Mouse (Mus musculus) urinary bladder, adult 2 months (tissue): ENCODE data around the gene Msantd3. TPM values are rescaled to one million over a fixed set of nuclear protein-coding genes. Genes with fewer than 3 reads are reported as not detected.

Source experiments
- DNase-seq: peaks from one replicate; pipeline ENCODE4 v3.0.0; 2022; ENCODE audit warnings: low spot score
- polyA plus RNA-seq: library from polyadenylated mRNA; depleted of rRNA; stranded (reverse); fragments of >200 nt; gene quantifications from 2 replicates; pipeline ENCODE4 v1.2.3, GENCODE M21; 2012; rRNA removed

Gene Msantd3
- polyA plus RNA-seq = 22.6 and 25.4 TPM in 2 replicates

DNA sequence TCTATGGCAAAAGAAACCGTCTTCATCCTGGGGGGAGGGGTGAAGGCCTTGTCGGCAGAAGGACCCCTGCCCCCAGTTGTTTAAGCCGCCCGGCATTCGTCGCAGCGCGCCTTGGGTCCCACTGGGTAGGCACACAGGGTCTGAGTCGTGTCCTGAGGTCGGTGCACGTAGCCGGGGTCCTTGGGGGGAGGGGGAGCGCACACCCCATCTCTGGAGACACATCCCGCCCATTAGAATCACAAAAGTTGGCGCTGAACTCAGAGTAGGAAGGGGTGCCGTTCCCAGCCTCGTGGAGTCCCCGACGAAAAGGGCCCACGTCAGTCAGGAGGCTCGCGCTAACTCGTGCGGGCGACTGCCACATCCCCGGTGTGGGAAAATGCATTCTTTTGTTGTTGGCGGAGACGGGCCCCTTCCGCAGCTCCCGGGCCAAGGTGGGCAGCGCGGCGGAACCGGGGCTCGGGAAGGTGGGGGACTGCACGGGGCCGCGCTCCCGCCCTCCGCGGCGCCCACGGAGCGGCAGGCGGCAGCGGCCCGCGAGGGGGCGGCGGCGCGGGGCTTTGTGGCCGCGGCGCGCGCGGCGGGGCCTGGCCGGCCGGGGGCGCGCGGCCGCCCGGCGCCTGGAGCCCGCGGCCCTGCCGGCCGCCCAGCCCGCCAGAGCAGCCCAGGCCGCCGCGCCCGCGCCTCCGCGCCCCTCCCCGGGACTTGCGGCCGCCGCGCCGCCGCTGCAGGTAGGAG lies at the start of gene Msantd3:
Msantd3 (plus strand) TSS at position 95 of the 735 bp plus-strand sequence.
- peak; percentile 61 for DNase-seq

DNA sequence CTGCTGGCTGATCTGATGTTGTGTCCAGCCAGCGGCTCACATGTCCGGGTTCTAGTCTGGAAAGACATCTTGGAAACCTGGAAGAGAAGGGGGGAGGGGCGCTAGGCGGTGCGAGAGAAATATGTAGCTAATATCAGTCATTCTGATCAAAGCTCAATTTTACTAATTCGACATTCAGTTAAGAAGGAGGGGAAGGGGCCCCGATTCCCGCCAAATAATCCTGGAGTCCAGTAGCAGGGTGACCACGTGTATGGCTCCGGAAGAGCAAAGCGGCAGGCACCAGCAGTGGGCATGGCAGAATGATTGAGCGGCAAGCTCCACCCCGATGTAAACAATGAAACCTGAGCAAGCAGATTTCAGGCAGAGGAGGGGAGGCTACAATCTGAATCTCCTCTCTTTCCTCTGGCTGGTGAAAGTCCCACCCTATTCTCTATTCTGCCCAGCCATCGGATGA lies 48.4 kb upstream of the Msantd3 start:
- no peak for DNase-seq

DNA sequence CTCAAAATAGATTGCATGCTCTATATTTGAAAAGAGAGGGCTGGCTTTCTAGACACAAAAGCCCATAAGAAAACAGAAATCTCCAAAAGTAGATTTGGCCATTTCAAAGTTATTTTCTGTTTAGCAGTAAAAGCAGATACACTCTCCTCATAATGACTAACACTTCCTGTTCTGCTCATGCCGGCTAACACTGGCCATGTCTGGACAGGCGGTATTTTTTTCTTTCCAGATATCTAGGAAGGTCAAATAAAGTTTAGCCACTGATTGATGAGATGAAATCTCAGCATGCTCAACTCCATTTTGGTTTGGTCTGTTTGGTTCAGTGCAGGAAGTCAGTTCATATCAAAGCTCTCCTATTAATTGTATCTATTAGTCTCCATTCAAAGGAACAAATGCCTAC lies 47.2 kb upstream of the Msantd3 start:
- DNase-seq = no peak

DNA sequence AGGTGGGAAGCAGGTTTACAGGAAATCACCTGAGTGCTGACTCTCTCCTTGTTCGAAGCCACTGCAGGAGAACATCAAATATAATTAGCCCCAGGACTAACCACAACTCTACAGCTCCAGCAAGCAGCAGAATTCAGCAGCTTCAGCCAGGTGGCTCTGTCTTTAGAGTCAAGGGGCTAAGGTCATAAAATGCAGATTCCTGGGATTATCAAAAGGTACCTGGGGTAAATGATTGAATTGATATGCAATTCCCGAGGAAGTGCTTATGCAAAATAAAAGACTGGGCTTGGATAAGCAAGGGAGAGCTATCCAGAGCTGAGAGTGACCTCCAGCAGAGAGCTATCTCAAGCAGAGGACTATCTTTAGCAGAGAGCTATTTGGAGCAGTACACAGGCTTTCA lies 28.9 kb upstream of the Msantd3 start:
- no peak for DNase-seq

DNA sequence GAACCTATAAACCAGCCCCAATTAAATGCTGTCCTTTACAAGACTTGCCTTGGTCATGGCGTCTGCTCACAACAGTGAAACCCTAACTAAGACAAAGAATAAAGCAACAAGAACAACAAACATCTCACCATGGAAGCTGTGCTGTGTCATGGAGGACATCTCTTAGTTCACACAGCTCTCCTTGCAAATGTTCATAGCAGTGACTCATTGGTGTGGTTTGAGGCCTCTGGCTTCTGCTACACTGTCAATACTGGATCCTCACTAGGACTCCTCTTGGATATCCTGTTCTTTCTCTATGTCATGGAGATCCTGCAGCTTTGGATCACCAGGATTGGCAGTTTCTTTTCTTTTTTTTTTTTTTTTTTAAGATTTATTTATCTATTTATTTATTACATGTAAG lies 10.2 kb upstream of the Msantd3 start:
- DNase-seq = no peak

DNA sequence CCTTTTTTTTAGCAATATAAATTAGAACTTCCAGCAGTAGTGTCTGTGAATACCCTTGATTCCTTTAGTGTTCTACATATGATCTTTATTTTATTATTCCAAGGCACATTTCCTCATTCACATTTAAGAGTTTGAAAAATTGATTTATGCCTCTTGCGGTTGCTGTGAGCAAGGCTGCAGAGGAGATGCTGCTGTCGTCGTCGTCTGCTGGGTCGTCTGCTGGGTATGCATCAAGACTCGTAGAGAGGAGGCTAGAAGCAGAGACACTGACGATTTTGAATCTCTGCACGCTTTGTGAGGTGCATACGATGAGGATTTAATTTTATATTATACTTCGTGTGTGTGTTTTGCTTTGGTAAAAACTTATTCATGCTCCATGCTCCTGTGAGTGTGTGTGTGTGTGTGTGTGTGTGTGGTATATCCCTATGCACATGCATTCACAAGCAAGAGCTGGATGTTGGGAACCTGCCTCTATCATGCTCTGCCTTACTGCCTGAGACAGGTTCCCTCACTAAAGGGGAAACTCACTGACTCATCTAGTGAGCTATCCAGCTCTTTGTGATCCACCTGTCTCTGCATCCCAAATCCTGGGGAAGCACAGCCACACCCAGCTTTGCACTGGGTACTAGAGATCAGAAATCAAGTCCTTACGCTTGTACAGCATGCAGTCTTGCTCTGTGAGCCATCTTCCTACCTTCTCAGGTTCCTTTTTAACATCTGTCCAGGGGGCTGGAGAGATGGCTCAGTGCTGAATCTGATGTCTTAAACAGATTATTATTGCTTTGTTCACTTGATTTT lies 7.7 kb upstream of the Msantd3 start:
- DNase-seq = no peak

DNA sequence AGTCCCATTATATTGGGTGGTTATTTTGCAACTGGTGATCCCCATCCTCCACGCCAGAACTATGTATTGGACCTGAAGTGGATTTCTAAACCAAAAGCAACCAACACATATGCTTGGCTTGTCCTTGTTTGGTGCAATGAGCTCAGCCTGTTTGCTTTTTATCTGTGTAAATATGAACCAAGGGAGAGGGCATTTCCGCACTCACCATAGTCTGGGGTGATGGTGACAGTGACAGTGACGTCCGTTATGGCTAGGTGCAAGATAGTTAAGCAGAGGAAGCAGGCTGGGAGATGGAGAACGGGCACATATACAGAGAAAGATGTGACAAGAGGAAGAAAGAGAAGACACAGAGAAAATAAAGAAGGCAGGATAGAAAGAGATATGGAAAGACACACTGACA lies 3.5 kb upstream of the Msantd3 start:
- no peak for DNase-seq

DNA sequence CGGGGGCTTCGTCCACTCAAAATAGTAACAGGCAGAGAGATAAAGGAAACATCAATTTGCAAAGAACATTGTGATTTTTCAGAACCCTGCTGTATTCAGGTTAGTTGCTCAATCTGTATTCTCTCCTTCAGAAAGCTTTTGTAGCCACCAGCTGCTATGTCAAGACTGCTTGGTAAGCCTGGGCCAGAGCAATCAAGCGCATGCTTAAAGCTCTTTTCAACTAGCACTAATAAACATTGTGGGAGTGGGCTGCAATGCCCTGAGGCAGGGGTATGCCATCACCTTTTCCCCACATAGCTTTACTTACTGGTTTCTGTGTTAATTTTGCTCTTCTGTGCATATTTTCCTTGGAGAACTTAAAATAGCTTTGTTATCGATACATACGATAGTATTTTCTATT lies 2.7 kb upstream of the Msantd3 start:
- no peak for DNase-seq

DNA sequence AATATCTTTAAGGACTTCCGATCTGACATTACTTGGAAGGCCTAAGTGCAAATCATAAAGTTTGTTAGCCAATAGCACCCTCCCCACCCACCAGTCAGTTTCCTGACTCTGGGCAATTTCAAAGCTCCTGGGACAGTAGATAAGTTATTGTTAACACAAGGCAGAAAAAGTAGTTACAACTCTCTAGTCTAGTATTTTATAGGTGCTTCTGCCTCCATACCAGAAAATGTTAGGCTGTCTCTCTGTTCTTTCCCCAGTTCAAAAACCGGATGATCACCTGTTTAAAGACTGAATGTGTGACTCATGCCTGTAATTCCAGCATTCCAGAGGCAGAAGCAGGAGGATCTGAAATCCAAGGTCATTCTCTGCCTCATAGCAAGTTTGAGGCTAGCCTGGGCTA lies 1.2 kb upstream of the Msantd3 start:
- DNase-seq = no peak

DNA sequence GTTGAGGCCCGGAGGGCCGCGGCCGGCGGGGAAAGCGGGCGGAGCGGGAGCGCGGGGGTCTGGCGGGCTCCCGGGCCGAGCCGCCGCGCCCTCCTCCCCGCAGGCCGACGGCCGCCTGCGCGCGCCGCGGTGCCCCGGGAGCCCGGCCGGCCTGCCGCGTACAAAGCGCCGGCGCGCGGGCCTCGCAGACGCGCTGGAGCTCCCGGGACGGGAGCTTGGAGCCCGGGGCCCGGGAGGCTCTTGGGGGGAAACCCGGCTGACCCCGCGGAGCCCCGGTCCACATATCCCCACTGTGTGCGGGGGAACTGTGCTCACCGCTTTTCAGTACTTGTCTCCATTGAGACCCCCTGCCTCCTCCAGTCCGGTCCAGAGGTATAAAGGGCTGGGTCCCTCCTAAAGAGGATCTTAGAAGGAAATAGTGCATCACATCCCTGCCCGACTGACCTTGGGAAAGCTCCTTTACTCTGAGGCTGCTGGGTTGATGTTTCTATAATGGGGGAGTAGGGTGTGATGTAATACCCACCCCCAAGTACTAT lies 909 bp downstream of the Msantd3 start:
- peak; percentile 44 for DNase-seq

DNA sequence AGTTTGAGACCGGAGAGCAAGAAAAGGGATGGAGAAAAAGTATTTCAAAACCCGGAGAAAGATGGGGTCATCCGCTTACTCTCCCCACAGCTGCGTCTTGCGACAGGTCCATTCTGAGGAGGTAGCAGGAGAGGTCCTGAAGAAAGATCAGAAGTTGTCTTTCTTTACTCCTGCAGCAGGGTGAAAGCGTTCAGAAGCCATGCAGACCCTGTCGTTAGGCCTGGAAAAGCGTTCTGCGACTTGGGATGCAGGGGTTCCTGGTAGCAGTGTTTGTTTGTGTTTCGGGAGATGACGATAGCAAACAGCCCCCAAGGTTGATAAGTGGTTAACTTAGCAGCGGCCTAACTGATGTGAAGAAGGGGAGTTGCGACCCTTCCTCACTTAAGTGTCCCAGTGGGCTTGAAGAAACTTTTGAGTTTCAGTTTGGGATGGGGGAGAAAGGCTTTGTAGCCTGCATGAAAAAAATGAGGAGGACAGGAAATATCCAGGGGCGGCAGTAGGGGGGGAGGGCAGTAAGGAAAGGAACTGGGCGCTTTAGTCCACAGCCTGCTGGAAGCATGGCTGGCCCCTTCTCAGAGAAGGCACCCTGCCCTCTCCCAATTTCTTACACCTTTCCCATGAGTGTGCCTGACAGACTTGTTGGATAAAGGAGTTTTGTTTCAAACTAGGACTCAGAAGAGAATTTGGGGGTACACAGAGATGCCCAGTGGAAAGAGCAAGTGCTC lies 2.0 kb downstream of the Msantd3 start:
- DNase-seq = no peak

DNA sequence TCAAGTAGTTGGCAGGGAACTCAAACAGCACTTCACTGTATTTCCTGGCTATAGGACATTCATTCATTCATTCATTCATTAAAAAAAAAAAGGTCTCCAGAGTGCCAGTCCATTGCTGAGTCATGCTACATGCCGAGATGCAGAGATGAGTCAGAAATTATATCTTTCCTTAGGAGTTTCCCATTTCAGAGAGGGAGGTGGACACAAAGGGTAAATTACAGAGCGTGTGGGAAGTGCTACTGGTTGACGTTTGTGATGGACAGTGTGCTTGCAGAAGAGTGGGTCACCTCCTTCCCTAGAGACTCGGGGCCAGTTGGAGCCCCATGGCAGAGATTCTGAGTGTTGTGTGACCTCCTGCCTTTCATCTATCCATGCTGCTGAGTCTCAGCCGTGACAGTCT lies 2.6 kb downstream of the Msantd3 start:
- DNase-seq = no peak

DNA sequence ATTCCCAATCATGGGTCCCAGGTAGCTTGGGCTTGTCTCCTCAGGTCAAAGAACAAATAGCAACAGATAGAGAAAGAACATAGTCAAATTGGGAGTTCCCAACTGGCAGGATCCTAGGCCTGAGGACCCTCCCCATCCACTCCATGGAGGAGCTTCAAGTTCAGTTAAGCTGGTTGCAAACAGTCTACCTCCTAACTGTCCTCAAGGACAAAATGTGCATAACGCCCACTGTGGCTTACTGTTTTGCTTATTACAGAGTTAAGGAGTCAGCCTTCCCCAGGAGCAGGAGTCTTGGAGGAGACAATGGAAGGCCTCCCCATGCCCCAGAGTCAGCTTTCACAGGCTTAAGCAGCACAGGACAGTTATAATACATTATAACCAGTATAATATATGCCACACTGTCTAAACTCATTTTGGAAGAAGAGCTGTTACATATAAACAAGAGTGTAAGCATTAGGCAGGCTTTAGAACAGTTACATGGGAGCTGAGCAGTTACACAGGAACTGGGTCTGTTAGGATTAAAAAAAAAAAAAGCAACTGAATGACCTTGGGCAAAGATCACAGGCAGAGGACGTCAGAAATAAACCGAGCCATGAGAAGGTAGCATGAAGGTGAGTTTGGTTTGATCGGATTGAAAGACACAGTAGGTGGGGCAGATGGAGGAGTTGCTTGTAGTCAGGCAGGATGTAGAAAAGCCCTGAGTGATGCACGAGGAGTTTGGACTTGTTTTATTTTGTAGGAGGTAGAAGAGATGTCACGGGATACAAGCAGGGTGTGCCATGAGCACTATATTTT lies 3.5 kb downstream of the Msantd3 start:
- DNase-seq = no peak

DNA sequence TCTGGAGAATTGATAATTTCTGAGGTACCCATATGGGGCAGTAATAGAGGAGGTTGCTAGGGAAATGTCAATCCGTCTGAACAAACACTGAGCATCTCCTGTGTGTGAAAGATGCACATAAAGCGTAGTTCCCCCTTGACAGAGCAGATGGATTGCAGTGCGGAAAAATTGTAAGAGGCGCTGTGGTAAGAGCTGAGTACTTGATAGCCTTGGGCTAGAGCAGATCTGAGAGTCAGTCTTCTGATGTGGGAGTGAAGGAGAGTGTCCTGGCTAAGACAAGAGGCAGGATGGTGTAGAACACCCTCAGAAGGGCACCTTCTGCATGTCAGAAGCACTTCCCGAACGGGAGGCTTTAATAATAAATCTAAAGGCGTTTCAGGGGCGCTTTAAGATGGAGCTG lies 4.4 kb downstream of the Msantd3 start:
- DNase-seq = no peak

DNA sequence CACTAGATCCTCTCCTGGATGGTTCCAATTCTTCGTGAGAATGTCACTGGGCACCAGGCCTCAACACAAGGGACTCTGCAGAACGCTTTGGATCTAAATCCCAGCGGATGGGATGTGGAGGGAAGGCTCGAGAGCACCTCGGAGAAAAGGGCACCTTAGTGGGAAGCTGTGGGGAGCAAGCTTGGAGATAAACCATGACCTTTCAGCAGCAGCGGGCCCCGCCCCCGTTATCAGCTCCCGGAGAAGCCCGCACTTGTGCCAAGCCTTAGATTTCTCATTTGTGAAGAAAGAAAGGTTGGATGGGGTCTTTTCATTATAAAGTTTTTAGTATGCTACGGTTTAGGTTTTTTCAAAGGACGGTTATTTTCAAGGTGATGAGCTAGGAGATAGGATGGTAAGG lies 6.2 kb downstream of the Msantd3 start:
- DNase-seq = no peak

DNA sequence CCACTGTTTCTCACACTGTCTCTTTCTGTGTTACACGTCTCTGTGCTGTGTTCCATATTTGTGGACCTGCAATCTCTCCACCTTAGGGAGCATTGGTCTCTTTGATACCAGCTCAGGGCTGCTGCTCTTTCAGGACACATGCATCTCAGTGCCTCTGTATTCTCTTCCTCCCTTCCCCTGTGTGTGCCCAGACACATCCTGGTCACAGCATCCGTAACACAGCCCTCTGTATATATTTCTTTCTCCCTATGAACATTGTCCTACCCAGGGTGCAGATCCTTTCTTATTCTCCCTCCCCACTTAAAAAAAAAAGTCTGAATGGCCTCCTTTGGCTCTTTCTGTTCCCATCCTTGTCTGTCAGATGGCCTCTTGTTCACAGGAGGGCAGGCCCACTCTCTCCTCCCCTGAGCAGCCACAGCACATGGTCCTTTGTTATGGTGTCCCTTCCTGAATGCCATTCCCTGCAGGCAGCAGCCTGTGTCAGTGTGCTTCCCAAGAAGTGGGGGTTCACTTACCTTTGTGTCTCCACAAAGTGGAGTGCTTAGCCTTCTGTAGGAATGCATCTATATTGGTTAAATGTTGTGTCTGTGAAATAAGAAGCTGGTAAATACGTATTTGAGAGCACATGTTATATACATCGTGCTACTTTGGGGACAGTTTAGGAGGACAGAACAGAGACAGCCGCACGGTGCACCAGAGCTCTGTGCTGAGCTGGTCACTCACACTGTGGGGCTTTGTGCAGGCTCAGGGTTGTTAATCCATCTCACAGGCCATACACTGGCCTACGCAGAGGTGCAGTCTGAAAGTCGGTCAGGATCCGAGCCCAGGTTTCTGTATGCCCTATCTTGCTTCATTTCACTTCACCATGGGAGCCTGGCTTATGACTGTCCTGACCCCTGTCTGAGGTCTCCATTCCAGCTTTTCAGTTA lies 7.1 kb downstream of the Msantd3 start:
- no peak for DNase-seq

DNA sequence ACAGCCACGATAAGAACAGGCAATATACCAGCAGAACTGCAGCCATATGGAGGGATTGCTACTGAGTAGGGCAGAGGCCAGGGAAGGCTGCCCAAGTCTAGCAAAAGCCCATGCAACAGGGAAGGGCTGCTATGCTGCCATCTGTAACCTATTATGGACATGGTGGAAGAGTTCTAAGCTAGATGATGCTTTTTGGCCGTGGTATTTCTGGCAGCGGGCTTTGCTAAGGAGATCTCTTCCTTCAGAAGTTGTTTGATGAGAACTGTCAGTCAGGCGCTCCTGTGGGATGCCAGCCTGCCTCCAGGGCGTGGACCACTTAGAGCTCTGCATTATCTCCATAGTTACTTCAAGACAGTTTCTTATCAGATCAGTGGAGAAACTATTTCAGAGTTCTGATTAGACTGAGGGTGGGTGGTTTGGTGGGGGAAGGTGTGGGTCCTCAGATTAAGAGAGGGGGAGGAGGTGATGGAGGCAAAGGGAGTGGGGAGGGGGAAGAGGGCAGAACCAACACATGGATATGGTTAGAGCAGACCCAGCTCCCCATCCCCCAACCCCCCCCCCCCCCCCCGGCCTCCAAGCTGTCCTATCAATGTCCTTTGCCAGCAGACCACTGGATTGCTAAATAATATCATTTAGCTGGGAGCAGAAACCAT lies 8.8 kb downstream of the Msantd3 start:
- DNase-seq = no peak

DNA sequence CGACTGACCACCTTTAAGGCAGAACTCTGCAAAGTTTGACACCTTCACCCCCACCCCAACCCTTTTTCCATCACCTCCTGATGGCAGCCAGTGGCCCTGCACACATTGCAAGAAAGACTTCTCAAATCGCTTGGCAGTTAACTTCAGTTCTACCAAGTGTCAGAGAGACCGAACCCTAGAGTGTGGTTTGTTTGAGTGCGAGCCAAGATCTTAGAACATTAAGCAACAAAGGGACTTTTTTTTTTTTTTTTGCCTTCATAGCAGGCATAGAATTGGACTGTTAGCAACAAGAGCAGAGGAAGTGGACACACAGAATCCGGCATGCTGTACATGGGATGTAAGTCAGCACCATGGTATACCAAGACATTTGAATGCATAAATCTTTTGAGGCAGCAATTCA lies 9.9 kb downstream of the Msantd3 start:
- no peak for DNase-seq

DNA sequence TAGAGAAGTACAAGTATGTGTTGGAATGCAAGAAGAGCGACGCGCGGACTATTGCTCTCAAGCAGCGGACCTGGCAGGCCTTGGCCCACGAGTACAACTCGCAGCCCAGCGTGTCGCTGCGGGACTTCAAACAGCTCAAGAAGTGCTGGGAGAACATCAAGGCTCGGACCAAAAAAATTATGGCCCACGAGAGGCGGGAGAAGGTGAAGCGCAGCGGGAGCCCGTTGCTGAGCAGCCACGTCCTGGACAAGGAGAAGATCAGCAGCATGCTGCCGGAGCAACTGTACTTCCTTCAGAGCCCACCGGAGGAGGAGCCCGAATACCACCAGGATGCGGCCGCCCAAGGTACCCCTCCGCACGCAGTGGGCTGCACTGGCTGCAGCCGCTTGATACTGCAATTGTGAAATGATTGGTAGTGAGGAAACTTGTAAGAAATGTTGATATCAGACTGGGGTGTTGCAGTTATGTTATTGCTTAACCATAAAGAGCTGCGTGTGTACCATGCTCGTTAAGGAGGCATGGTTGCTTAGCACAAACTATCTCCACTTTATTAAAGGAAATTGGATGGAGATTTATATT lies 12.8 kb downstream of the Msantd3 start:
- no peak for DNase-seq
